Mouse (Mus musculus) ES-Bruce4 (cell line): Measurements from ENCODE around the gene Sgpp2. TPM values are rescaled to one million over a fixed set of nuclear protein-coding genes. Genes with fewer than 3 reads are reported as not detected.

Experiments used
- H3K27ac ChIP-seq: 2 replicates; pipeline ENCODE4 v1.5.1; 2012; ENCODE audit warnings: low read length, inconsistent platforms; ENCODE audit not compliant: insufficient read depth
- H3K27me3 ChIP-seq: 2 replicates; pipeline ENCODE4 v1.6.1; 2012; ENCODE audit warnings: mild to moderate bottlenecking, low read length, inconsistent platforms; ENCODE audit not compliant: control insufficient read depth, poor library complexity, insufficient read depth, severe bottlenecking
- H3K36me3 ChIP-seq: 2 replicates; pipeline ENCODE4 v1.6.1; 2012; ENCODE audit warnings: inconsistent platforms, mild to moderate bottlenecking, low read length, moderate library complexity; ENCODE audit not compliant: control insufficient read depth, poor library complexity, insufficient read depth, severe bottlenecking
- H3K4me1 ChIP-seq: one replicate; pipeline ENCODE4 v1.8.1; 2011; ENCODE audit warnings: low read length; ENCODE audit not compliant: control insufficient read depth, insufficient read depth
- H3K4me3 ChIP-seq: 2 replicates; pipeline ENCODE4 v1.5.1; 2011; ENCODE audit warnings: low read depth, mild to moderate bottlenecking, low read length
- H3K9ac ChIP-seq: 2 replicates; pipeline ENCODE4 v1.6.1; 2012; ENCODE audit warnings: low read depth, mild to moderate bottlenecking, inconsistent platforms; ENCODE audit not compliant: poor library complexity, severe bottlenecking
- H3K9me3 ChIP-seq: replicated peaks from 2 replicates; pipeline ENCODE4 v1.6.1; 2012; ENCODE audit warnings: mild to moderate bottlenecking, low read length, inconsistent platforms; ENCODE audit not compliant: control insufficient read depth, poor library complexity, insufficient read depth, severe bottlenecking
- CTCF ChIP-seq: IDR thresholded peaks from one replicate; pipeline ENCODE4 v1.8.1; 2011; ENCODE audit warnings: low read depth, low read length
- EP300 ChIP-seq: IDR thresholded peaks from 2 replicates; pipeline ENCODE4 v1.6.1; 2011; ENCODE audit warnings: low read depth, low read length; ENCODE audit not compliant: insufficient read depth
- POLR2A ChIP-seq: IDR thresholded peaks from one replicate; pipeline ENCODE4 v1.8.1; 2011; ENCODE audit warnings: low read length; ENCODE audit not compliant: insufficient read depth
- polyA plus RNA-seq: library from polyadenylated mRNA; stranded (reverse); fragments of >200 nt; gene quantifications from 2 replicates; pipeline ENCODE4 v1.2.4, GENCODE M21; 2011; ENCODE audit warnings: low read depth; ENCODE audit not compliant: missing spikeins, insufficient read depth, insufficient read length

Sgpp2 gene
- polyA plus RNA-seq, 1 experiment, result 0.19 TPM

GRCm38 (mm10) chr1:78357868-78358267 is 47.7 kb downstream of the Sgpp2 start:
- Histone ChIP-seq H3K9me3 (no peaks in the 10 kb centered on the region), H3K4me1 (no peaks in the 10 kb centered on the region), H3K36me3 (no peaks in the 10 kb centered on the region), H3K4me3 (no peak overlapping the region), H3K9ac (no peak overlapping the region), H3K27me3 (no peaks in the 10 kb centered on the region), H3K27ac (no peak overlapping the region)
- TF ChIP-seq CTCF, result no peak

GRCm38 (mm10) chr1:78363965-78364889 is 54.1 kb downstream of the Sgpp2 start:
- H3K4me1 ChIP-seq, result no peaks in the 10 kb centered on the region
- no peaks in the 10 kb centered on the region for H3K36me3 ChIP-seq
- no peak overlapping the region for H3K4me3 ChIP-seq
- H3K9ac ChIP-seq, result no peak overlapping the region
- 0 out of 2 replicates have a peak, but pooled peaks cover 2% of the 10 kb centered on the region for H3K27me3 ChIP-seq
- TF ChIP-seq CTCF (no peak), POLR2A (no peak), EP300 (no peak)
- H3K27ac ChIP-seq, result no peak overlapping the region
- H3K9me3 ChIP-seq, result no peaks in the 10 kb centered on the region

GRCm38 (mm10) chr1:78367806-78368205 is 57.7 kb downstream of the Sgpp2 start:
- H3K4me1 ChIP-seq, result no peaks in the 10 kb centered on the region
- no peaks in the 10 kb centered on the region for H3K36me3 ChIP-seq
- 0 out of 2 replicates have a peak, but pooled peaks cover 2% of the 10 kb centered on the region for H3K27me3 ChIP-seq
- no peak overlapping the region for H3K27ac ChIP-seq
- TF ChIP-seq POLR2A (no peak), CTCF (no peak), EP300 (no peak)
- H3K4me3 ChIP-seq, result no peak overlapping the region
- H3K9me3 ChIP-seq, result no peaks in the 10 kb centered on the region
- no peak overlapping the region for H3K9ac ChIP-seq

GRCm38 (mm10) chr1:78370121-78370520 is 60.0 kb downstream of the Sgpp2 start:
- Histone ChIP-seq H3K36me3 (no peaks in the 10 kb centered on the region), H3K4me1 (no peaks in the 10 kb centered on the region), H3K4me3 (no peak overlapping the region), H3K27ac (no peak overlapping the region), H3K9me3 (no peaks in the 10 kb centered on the region), H3K9ac (no peak overlapping the region), H3K27me3 (no peaks in the 10 kb centered on the region)
- no peak for TF ChIP-seq POLR2A
- TF ChIP-seq EP300, result no peak
- no peak for TF ChIP-seq CTCF

GRCm38 (mm10) chr1:78371569-78372236 is 61.6 kb downstream of the Sgpp2 start:
- H3K36me3 ChIP-seq, result no peaks in the 10 kb centered on the region
- no peak for TF ChIP-seq POLR2A
- no peak for TF ChIP-seq CTCF
- TF ChIP-seq EP300, result no peak
- no peak overlapping the region for H3K4me3 ChIP-seq
- H3K4me1 ChIP-seq, result no peaks in the 10 kb centered on the region
- H3K9ac ChIP-seq, result no peak overlapping the region
- no peaks in the 10 kb centered on the region for H3K9me3 ChIP-seq
- no peaks in the 10 kb centered on the region for H3K27me3 ChIP-seq
- no peak overlapping the region for H3K27ac ChIP-seq

- Histone ChIP-seq H3K9ac (no peak overlapping the region), H3K27me3 (no peaks in the 10 kb centered on the region), H3K27ac (no peak overlapping the region), H3K9me3 (no peaks in the 10 kb centered on the region), H3K36me3 (no peaks in the 10 kb centered on the region), H3K4me1 (no peaks in the 10 kb centered on the region), H3K4me3 (no peak overlapping the region)
- TF ChIP-seq CTCF, result no peak
- no peak for TF ChIP-seq EP300
- TF ChIP-seq POLR2A, result no peak
These were observed 62.2 kb downstream of the Sgpp2 start for GRCm38 (mm10) chr1:78372316-78372715.
